Mouse (Mus musculus): ENCODE data around the gene Ssh2.

The Ssh2 gene

GRCm38 (mm10) chr11:77507426-77507825 lies 291.3 kb downstream of the Ssh2 start:
- no peak for DNase-seq (ENCODE audit: low spot score in 2 of 2)

GRCm38 (mm10) chr11:77508068-77509021 lies 292.3 kb downstream of the Ssh2 start:
- peak; percentile 73 to 79 for DNase-seq (ENCODE audit: low spot score in 2 of 2)
